Mouse (Mus musculus) skeletal muscle tissue, adult 2 months (tissue): ENCODE data around the gene Lrp5.

Source experiments
- DNase-seq: peaks from one replicate; pipeline ENCODE4 v3.0.0-alpha.2; 2012; ENCODE audit warnings: low read depth, low spot score

Gene Lrp5

DNA sequence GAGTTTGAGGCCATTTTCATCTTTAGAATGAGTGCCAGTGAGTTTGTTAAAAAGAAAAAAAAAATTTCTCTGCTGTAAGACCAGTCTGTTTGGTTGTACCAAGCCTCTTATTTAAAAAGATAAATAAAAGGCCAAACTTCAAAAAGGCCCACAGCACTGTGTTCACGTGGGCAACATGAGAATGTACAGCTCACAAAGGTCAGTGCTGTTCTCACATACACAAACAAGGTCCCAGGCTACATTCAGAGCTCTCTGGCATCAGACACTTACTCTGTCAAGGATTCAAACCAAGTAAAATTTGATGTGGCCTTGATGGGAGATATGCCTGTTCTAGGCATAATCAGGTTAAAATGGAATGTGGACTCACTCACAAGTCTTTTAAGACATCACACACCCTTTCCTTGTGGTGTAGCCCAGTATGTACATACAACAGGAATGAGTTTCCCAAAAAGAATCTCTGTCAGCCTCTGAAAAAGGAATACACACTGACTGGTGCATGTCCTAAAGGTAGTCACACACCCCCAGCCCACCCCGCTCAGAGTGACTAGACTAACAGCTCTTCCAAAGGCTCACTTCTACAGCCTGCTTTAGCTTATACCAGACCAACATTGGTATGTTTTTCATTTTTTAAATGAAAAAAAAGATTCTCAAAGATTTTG, 130.1 kb downstream of the Lrp5 start:
- DNase-seq, result no peak

DNA sequence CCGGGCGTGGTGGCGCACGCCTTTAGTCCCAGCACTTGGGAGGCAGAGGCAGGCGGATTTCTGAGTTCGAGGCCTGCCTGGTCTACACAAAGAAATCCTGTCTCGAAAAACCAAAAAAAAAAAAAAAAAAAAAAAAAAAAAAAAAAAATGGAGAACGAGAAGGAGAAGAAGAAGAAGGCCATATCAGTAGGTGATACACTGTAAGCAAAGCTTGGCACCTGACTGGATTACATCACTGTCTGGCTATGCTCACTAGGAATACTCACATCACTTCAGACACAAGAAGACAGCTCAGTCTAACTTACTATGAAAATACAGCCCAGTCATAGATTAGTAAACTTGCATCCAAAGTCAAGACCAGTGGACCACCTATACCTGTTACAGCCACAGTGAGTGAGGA, 131.6 kb downstream of the Lrp5 start:
- no peak for DNase-seq

DNA sequence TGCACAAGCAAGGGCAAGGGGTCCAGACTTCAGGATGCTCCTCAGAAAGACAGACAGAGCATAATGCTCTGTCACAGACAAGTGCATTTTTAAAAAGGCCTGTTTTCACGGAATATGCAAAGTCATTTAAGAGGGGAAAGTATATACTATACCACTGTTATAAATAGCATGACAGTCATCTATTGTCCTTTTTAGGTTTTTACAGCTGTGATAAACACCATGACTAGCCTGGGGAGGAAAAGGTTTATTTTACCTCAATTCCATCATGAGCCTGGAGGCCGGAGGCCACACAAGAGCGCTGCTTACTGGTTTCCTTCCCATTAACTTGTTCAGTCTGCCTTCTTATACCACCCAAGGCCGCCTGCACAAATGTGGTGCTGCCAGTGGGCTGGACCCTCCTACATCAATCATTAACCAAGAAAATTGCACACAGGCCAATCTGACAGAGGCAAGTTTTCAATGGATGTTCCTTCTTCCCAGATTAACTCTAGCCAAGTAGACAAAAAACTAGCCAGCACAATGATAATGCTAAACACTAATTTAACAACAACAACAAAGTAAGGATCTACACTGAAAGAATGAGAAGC, 134.7 kb downstream of the Lrp5 start:
- no peak for DNase-seq

DNA sequence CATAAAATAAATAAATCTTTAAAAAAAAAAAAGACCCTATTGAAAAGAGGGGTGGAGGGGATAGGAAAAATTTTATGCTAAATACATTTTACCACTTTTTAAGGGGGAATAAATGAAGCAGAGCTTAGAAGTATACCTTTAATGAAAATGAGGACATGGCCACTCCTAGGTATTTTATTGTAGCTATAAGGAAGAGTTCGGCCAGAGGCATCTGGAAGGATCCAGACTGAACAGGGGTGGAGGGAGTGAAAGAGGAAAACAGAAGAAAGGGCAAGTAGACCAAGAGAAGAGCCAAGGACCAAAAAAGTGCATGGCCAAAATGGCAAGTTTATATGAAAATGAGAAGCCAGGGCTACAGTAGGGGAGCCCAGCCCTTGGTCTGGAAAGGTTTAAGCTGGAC, 136.3 kb downstream of the Lrp5 start:
- DNase-seq, result no peak

GRCm38 (mm10) chr19:3549263-3549662, 137.1 kb downstream of the Lrp5 start:
- no peak for DNase-seq

GRCm38 (mm10) chr19:3548311-3548710, 138.1 kb downstream of the Lrp5 start:
- DNase-seq, result no peak

DNA sequence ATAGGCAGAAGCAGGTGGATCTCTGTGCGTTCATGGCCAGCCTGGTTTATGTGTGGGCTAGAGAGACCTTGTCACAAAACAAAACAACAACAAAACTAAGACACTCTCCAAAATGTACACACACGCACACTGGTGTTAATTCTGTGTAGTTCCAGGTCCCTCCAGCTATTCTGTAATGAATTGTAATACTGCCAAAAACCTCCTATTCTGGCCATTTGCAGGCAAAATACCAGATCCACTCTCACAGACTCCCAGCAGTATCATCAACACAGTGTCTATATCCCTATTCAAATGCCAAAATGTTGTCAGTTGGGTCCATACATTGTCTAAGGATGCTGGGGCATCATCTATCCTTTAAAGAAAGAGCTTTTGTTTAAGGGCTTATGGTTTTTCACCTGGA, 141.4 kb downstream of the Lrp5 start:
- no peak for DNase-seq

- DNase-seq, result no peak
Measured at GRCm38 (mm10) chr19:3542591-3542990, 143.8 kb downstream of the Lrp5 start.

- no peak for DNase-seq
Measured at GRCm38 (mm10) chr19:3540997-3541396, 145.4 kb downstream of the Lrp5 start.

- no peak for DNase-seq
Measured at GRCm38 (mm10) chr19:3540254-3540653, 146.1 kb downstream of the Lrp5 start.

DNA sequence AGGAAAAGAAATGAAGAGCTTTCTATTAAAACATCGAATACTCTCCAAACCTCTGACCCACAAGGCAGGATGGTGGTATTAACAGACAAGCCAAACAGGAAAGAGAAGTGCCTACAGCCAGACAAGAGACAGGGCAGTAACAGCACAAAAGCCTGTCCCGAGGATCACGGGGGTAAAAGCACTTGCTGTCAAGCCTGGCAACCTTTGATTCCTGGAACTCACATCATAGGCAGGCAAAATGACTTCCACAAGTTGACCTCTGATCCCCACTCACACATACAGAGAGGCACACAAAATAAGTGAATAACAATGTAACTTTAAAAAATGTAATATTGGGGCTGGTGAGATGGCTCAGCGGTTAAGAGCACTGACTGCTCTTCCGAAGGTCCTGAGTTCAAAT, 146.9 kb downstream of the Lrp5 start:
- DNase-seq, result no peak

DNA sequence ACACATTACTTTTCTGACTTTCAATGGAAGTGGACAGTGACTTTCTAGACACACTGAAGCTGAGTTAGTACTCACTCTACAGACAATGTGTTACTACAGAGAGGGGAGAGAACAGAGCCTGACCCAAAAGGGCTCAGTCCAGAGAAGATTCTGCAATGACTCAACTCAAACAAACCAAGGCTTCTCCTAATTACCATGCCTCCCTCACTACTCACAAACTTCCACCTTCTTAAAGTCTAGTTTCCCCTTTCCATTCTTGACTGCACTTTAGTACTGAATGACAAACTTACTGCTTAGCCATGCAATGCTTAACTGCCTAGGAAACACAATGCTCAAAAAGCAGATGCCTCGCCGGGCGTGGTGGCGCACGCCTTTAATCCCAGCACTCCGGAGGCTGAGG, 148.7 kb downstream of the Lrp5 start:
- no peak for DNase-seq

DNA sequence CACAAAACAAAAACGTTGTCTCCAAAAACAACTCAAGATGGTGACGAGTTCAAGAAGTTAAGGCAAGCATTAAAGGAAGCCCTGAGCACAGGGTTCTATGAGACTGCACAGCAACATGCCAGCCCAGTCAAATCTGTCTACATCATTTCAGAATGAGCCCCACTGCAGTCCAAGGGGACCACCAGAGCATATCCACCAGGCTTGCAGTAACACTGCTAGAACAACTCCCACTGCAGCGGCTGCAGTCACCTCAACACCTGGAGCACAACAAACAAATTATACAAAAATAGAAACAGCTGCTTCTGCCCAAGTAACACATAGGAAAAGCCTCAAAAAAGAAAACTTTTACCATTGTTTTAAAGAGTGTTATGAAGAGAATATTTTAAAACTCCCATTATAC, 151.4 kb downstream of the Lrp5 start:
- no peak for DNase-seq
